Mouse (Mus musculus): ENCODE results near the gene Fam189a2. TPM values are rescaled to one million over a fixed set of nuclear protein-coding genes. Genes with fewer than 3 reads are reported as not detected.

Fam189a2 gene
- polyA plus RNA-seq (2015; fragmentation: Illumina TruSeq; extraction: RNeasy Lipid Tissue Mini Kit (QIAGEN cat#74804); ENCODE audit: insufficient read depth, low replicate concordance): 1.3 TPM

DNA sequence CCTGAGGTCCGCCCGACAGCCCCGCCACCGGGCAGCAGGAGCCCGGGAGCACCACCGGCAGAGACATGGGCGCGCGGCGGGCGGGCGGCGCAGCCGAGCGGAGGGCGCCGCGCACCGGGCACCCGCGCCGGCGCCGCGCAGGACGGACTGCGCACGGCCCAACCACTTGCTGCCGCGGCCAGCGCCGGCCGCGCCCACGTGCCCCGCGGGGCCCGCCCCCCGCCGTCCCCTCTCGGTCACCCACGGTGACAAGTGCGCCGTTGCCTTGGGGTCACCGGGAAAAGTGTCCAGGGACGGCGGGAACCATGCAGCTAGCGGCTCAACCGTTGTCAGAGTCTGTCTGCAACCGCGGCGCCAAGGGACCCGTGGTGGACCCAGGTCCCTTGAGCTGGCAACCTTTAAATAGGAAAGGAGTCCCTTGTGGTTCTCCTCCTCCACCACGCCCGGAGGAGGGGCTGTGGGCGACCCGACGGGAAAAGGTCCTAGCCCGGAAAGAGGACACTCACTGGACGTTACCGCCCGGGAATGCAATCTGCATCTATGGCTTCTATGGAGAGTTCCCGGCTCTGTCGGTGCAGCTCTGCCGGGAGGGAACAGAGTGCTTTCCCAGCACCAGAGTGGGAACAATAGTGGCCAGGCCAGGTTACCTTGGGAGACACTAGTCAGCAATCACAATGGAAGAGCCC lies at the start of gene Fam189a2:
TSS of gene Fam189a2 (minus strand) at position 149 of the 686 bp plus-strand sequence.

Other genes with a start within 250 kb of the Fam189a2 start
- gene Tjp2, start 194.0 kb upstream of the Fam189a2 start, polyA plus RNA-seq (2015; fragmentation: Illumina TruSeq; extraction: RNeasy Lipid Tissue Mini Kit (QIAGEN cat#74804); ENCODE audit: insufficient read depth, low replicate concordance): 4.2 TPM
- 7.8 TPM for gene Fxn, start 249.6 kb upstream of the Fam189a2 start, polyA plus RNA-seq (2015; fragmentation: Illumina TruSeq; extraction: RNeasy Lipid Tissue Mini Kit (QIAGEN cat#74804); ENCODE audit: insufficient read depth, low replicate concordance)